Mouse (Mus musculus): ENCODE data around the gene Cxcl16. TPM values are rescaled to one million over a fixed set of nuclear protein-coding genes. Genes with fewer than 3 reads are reported as not detected.

Gene Cxcl16
- total and polyA plus RNA-seq, 3 experiments = not detected

DNA sequence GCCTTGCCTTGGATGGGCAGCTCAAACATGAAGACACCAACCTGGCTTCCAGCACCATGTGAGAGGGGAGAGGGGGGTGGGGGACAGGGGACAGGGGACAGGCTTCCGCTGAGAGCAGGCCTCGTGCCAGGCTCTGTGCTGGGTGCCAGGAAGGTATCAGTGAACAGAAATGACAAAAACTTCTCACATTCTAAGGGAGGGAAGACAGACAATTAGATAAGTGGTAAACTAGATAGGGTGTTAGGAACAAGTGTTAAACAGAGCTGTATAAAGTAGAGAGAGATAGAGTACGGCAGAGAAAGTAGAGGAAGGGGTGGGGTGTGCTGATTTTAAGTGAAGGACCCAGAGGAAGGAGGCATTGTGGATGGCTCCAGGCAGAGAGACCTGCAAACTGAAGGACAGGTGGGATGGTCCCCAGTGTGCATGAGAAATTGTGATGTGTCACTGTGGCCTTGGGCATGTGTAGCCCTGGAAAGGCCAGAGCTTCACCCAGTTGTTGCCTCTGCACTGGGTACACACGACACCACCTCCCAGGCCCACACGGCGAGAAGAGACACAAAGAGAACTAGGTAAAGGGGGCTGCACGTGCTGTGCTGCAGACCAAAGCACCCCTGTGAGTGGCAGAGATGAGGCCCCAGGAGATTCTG lies 20.9 kb downstream of the Cxcl16 start (continued):
- no peak for TF ChIP-seq CHD1 (IDR thresholded peaks at IDR 0.05; ENCODE audit: low read depth, low read length)
- peak; percentile 81 for TF ChIP-seq ETS1 (IDR thresholded peaks at IDR 0.05; ENCODE audit: low read depth, low read length)
- TF ChIP-seq SMC3 (IDR thresholded peaks at IDR 0.05; ENCODE audit: low read depth, low read length) = no peak

DNA sequence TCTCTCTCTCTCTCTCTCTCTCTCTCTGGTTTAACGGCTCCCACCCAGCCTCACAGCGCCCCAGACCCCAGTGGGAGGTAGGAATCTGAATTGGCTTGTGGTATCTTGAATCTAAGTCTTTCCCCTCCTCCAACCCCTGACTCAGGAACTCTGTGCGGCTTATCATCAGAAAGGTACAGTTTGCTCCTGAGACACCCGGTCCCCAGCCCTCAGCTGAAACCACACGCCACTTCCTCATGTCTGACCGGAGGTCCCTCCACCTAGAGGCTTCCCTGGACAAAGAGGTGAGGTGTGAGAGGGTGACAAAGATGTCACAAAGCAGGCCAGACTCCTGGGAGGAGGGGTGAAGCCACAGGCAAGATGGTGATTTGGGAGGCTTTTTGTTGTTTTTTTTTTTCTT lies 22.4 kb downstream of the Cxcl16 start:
- Histone ChIP-seq H3K27me3 (ENCODE audit: control insufficient read depth in 1 of 2, insufficient read depth in 2 of 2, low read length in 2 of 2) (no peaks in the 10 kb centered on the region), H3K36me3 (ENCODE audit: control insufficient read depth in 1 of 2, insufficient read depth in 2 of 2, low read length in 2 of 2) (peaks cover 2 to 48% of the 10 kb centered on the region in 2 experiments; a peak in 3 of 4 replicates), H3K4me3 (ENCODE audit: control insufficient read depth in 1 of 2, insufficient read depth in 1 of 2, low read depth in 2 of 2, low read length in 2 of 2) (no peak overlapping the region), H3K27ac (ENCODE audit: control insufficient read depth, low read depth, low read length) (peak overlapping the region; percentile 64), H3K9ac (ENCODE audit: control insufficient read depth, low read depth, low read length, poor library complexity, severe bottlenecking) (no peak overlapping the region; the same call in 1 of the 2 replicates), H3K79me2 (ENCODE audit: control insufficient read depth, insufficient read depth, low read length, poor library complexity) (peaks cover 31% of the 10 kb centered on the region), H3K9me3 (replicated peaks; ENCODE audit: insufficient read depth, low read length) (no peaks in the 10 kb centered on the region), H3K4me1 (ENCODE audit: control insufficient read depth in 1 of 2, insufficient read depth in 2 of 2, low read length in 2 of 2) (peaks cover 13 to 53% of the 10 kb centered on the region in 2 experiments)
- peak; percentile 68 for DNase-seq (ENCODE audit: low read depth, low spot score)
- 0 out of 2 replicates have a peak, but pooled peaks have one; percentile 27 for TF ChIP-seq MYB (IDR thresholded peaks at IDR 0.05; ENCODE audit: low read depth, low read length)
- no peak for TF ChIP-seq NELFE (IDR thresholded peaks at IDR 0.05; ENCODE audit: low read depth, low read length)
- no peak for TF ChIP-seq USF2 (IDR thresholded peaks at IDR 0.05; ENCODE audit: borderline replicate concordance in 1 of 2, insufficient read depth in 1 of 2, low read depth in 1 of 2, low read length in 2 of 2)
- no peak for TF ChIP-seq ZC3H11A (IDR thresholded peaks at IDR 0.05; ENCODE audit: low read depth, low read length)
- TF ChIP-seq CHD1 (IDR thresholded peaks at IDR 0.05; ENCODE audit: low read depth, low read length) = no peak
- peak; percentile 72 for TF ChIP-seq TCF12 (IDR thresholded peaks at IDR 0.05; ENCODE audit: low read depth, low read length)
- no peak for TF ChIP-seq MYC (IDR thresholded peaks at IDR 0.05; ENCODE audit: low read depth, low read length)
- TF ChIP-seq ETS1 (IDR thresholded peaks at IDR 0.05; ENCODE audit: low read depth, low read length) = peak; percentile 91
- peak; percentile 58; the same call in 1 of the 2 replicates for TF ChIP-seq ELF1 (IDR thresholded peaks at IDR 0.05; ENCODE audit: low read depth, low read length)
- TF ChIP-seq RCOR1 (IDR thresholded peaks at IDR 0.05; ENCODE audit: low read depth, low read length) = peak; percentile 90
- no peak for TF ChIP-seq KAT2A (conservative IDR thresholded peaks at IDR 0.05; ENCODE audit: low read depth, low read length)
- no peak for TF ChIP-seq MEF2A (IDR thresholded peaks at IDR 0.05; ENCODE audit: extremely low read depth, insufficient replicate concordance, low read depth, low read length, poor library complexity, severe bottlenecking)
- TF ChIP-seq MXI1 (IDR thresholded peaks at IDR 0.05; ENCODE audit: low read depth, low read length) = peak; percentile 48; the same call in 1 of the 2 replicates
- no peak for TF ChIP-seq TBP (IDR thresholded peaks at IDR 0.05; ENCODE audit: low read depth, low read length)
- TF ChIP-seq POLR2A (IDR thresholded peaks at IDR 0.05; ENCODE audit: control insufficient read depth in 1 of 2, insufficient read depth in 1 of 2, low read depth in 1 of 2, low read length in 2 of 2, poor library complexity in 1 of 2) = no peak
- TF ChIP-seq MAZ (IDR thresholded peaks at IDR 0.05; ENCODE audit: low read depth, low read length) = peak; percentile 68; the same call in 1 of the 2 replicates
- TF ChIP-seq USF1 (IDR thresholded peaks at IDR 0.05; ENCODE audit: low read depth, low read length) = no peak
- TF ChIP-seq EP300 (IDR thresholded peaks at IDR 0.05; ENCODE audit: low read depth in 1 of 2, low read length in 2 of 2) = peak; percentile 80 to 82
- no peak for TF ChIP-seq HCFC1 (IDR thresholded peaks at IDR 0.05; ENCODE audit: low read depth, low read length)
- 0 out of 2 replicates have a peak, but pooled peaks have one; percentile 40 for TF ChIP-seq BHLHE40 (IDR thresholded peaks at IDR 0.05; ENCODE audit: borderline replicate concordance, low read depth, low read length)
- no peak for TF ChIP-seq RAD21 (IDR thresholded peaks at IDR 0.05; ENCODE audit: low read depth, low read length)
- no peak; the same call in 1 of the 2 replicates for TF ChIP-seq CHD2 (IDR thresholded peaks at IDR 0.05; ENCODE audit: low read length)
- no peak for TF ChIP-seq CTCF (IDR thresholded peaks at IDR 0.05 in 2 of 3, conservative IDR thresholded peaks at IDR 0.05 in 1 of 3; ENCODE audit: control insufficient read depth in 1 of 3, insufficient read depth in 1 of 3, low read depth in 2 of 3, low read length in 3 of 3, poor library complexity in 1 of 3, severe bottlenecking in 1 of 3)
- no peak for TF ChIP-seq NRF1 (IDR thresholded peaks at IDR 0.05; ENCODE audit: insufficient read depth, low read depth, low read length, poor library complexity, severe bottlenecking)
- no peak for TF ChIP-seq ZKSCAN1 (IDR thresholded peaks at IDR 0.05; ENCODE audit: low read depth, low read length)
- no peak for TF ChIP-seq MAX (IDR thresholded peaks at IDR 0.05; ENCODE audit: low read length)
- TF ChIP-seq TAL1 (IDR thresholded peaks at IDR 0.05; ENCODE audit: low read length) = no peak
- no peak for TF ChIP-seq ZMIZ1 (IDR thresholded peaks at IDR 0.05; ENCODE audit: low read depth, low read length)
- TF ChIP-seq SIN3A (IDR thresholded peaks at IDR 0.05; ENCODE audit: low read length) = peak; percentile 64
- TF ChIP-seq SMC3 (IDR thresholded peaks at IDR 0.05; ENCODE audit: low read depth, low read length) = no peak
- no peak for TF ChIP-seq POLR2AphosphoS5 (IDR thresholded peaks at IDR 0.05; ENCODE audit: borderline replicate concordance, low read depth, low read length)
- no peak for TF ChIP-seq ZNF384 (IDR thresholded peaks at IDR 0.05; ENCODE audit: low read depth, low read length)
- no peak for TF ChIP-seq E2F4 (IDR thresholded peaks at IDR 0.05; ENCODE audit: borderline replicate concordance, low read depth, low read length)
